Mouse (Mus musculus) heart, embryonic 14.5 days (tissue): ENCODE data around the gene Spdl1. TPM values are rescaled to one million over a fixed set of nuclear protein-coding genes. Genes with fewer than 3 reads are reported as not detected.

ENCODE experiments used
- ATAC-seq: fragments of 200-750 bp; cut with Nextera tagmentation; 2 replicates; pipeline ENCODE4 v1.8.0; 2017; ENCODE audit warnings: low read depth, moderate TSS enrichment; ENCODE audit not compliant: insufficient number of reproducible peaks, insufficient read depth, low FRiP score
- H3K27ac ChIP-seq, 2 experiments: fragments of 200-500 bp in 1 of 2; fragments of 300-500 bp in 1 of 2; sonication (generic) in 1 of 2; replicated peaks in 1 of 2; 2 replicates each; pipeline ENCODE4 v1.5.1; 2012 to 2014; ENCODE audit warnings: low read depth in 2 of 2, low read length in 2 of 2, control low read depth in 1 of 2, mild to moderate bottlenecking in 1 of 2, mixed read lengths in 1 of 2; ENCODE audit not compliant: control insufficient read depth in 1 of 2, insufficient read depth in 1 of 2
- H3K27me3 ChIP-seq: fragments of 300-500 bp; sonication (generic); 2 replicates; pipeline ENCODE4 v1.6.1; 2014; ENCODE audit warnings: mild to moderate bottlenecking, low read length, control low read depth; ENCODE audit not compliant: control insufficient read depth, insufficient read depth
- H3K36me3 ChIP-seq: fragments of 300-500 bp; sonication (generic); 2 replicates; pipeline ENCODE4 v1.6.1; 2014; ENCODE audit warnings: mild to moderate bottlenecking, control low read depth, low read length, mixed read lengths; ENCODE audit not compliant: control insufficient read depth, insufficient read depth
- H3K4me1 ChIP-seq, 2 experiments: fragments of 200-500 bp in 1 of 2; fragments of 300-500 bp in 1 of 2; sonication (generic) in 1 of 2; 2 replicates each; pipeline ENCODE4 v1.6.1; 2012 to 2014; ENCODE audit warnings: low read length in 2 of 2, control low read depth in 1 of 2, mixed read lengths in 1 of 2; ENCODE audit not compliant: control insufficient read depth in 2 of 2, insufficient read depth in 2 of 2
- H3K4me2 ChIP-seq: fragments of 300-500 bp; sonication (generic); 2 replicates; pipeline ENCODE4 v1.6.1; 2014; ENCODE audit warnings: mild to moderate bottlenecking, low read length
- H3K4me3 ChIP-seq, 2 experiments: fragments of 200-500 bp in 1 of 2; fragments of 300-500 bp in 1 of 2; sonication (generic) in 1 of 2; 2 replicates each; pipeline ENCODE4 v1.5.1; 2012 to 2014; ENCODE audit warnings: low read length in 2 of 2, mild to moderate bottlenecking in 2 of 2, control low read depth in 1 of 2, low read depth in 1 of 2, moderate library complexity in 1 of 2; ENCODE audit not compliant: control insufficient read depth in 1 of 2, insufficient read depth in 1 of 2
- H3K9ac ChIP-seq: fragments of 300-500 bp; sonication (generic); 2 replicates; pipeline ENCODE4 v1.6.1; 2014; ENCODE audit warnings: mild to moderate bottlenecking, low read length
- H3K9me3 ChIP-seq: fragments of 300-500 bp; sonication (generic); 2 replicates; pipeline ENCODE4 v1.6.1; 2016; ENCODE audit warnings: low read length, control low read depth; ENCODE audit not compliant: control insufficient read depth
- WGBS: fragments of 180-500 bp; shearing (Covaris S2); extraction: QIAGEN DNeasy Blood & Tissue Kit; methylation state at CpG from one replicate; pipeline ENCODE4 v1.1.7; 2014; 5-methylcytosine and 5-hydroxymethylcytosine counted together
- polyA plus RNA-seq: library from polyadenylated mRNA; unstranded; fragments of >200 nt; fragmentation: Nextera tagmentation; extraction: Ambion mirVana; gene quantifications from 2 replicates; pipeline ENCODE4 v1.2.1, GENCODE M21; 2014

The Spdl1 gene
- polyA plus RNA-seq, 1 experiment from 2014 or later = 13.1 TPM

- H3K9ac ChIP-seq = no peak overlapping the region
- WGBS = 80% methylated on average over 2 of the region's 2 CpGs
- no peak overlapping the region for H3K27ac ChIP-seq
- H3K36me3 ChIP-seq = no peaks in the 10 kb centered on the region
- H3K4me1 ChIP-seq = no peaks in the 10 kb centered on the region
- no peak overlapping the region for H3K4me3 ChIP-seq
- no peaks in the 10 kb centered on the region for H3K9me3 ChIP-seq
- ATAC-seq = no peak
- no peak overlapping the region for H3K4me2 ChIP-seq
- H3K27me3 ChIP-seq = no peaks in the 10 kb centered on the region
Measured at GRCm38 (mm10) chr11:34780786-34781185, 52.7 kb downstream of the Spdl1 start.

GRCm38 (mm10) chr11:34779966-34780365 lies 53.5 kb downstream of the Spdl1 start:
- Histone ChIP-seq H3K27ac (no peak overlapping the region), H3K9me3 (no peaks in the 10 kb centered on the region), H3K4me1 (no peaks in the 10 kb centered on the region), H3K4me2 (no peak overlapping the region), H3K9ac (no peak overlapping the region), H3K27me3 (no peaks in the 10 kb centered on the region), H3K36me3 (no peaks in the 10 kb centered on the region), H3K4me3 (no peak overlapping the region)
- 84% methylated on average over 4 of the region's 4 CpGs for WGBS
- no peak for ATAC-seq

GRCm38 (mm10) chr11:34778351-34778750 lies 55.1 kb downstream of the Spdl1 start:
- WGBS = 66% methylated on average over 3 of the region's 3 CpGs
- Histone ChIP-seq H3K4me1 (no peaks in the 10 kb centered on the region), H3K27ac (no peak overlapping the region), H3K4me2 (no peak overlapping the region), H3K9ac (no peak overlapping the region), H3K27me3 (no peaks in the 10 kb centered on the region), H3K36me3 (no peaks in the 10 kb centered on the region), H3K4me3 (no peak overlapping the region), H3K9me3 (no peaks in the 10 kb centered on the region)
- no peak for ATAC-seq

- no peak for ATAC-seq
- Histone ChIP-seq H3K9me3 (no peaks in the 10 kb centered on the region), H3K9ac (no peak overlapping the region), H3K4me2 (no peak overlapping the region), H3K27me3 (no peaks in the 10 kb centered on the region), H3K4me3 (no peak overlapping the region), H3K36me3 (no peaks in the 10 kb centered on the region), H3K27ac (no peak overlapping the region), H3K4me1 (no peaks in the 10 kb centered on the region)
- 78% methylated on average over 4 of the region's 4 CpGs for WGBS
Measured at GRCm38 (mm10) chr11:34777529-34777928, 55.9 kb downstream of the Spdl1 start.

- Histone ChIP-seq H3K4me3 (no peak overlapping the region), H3K4me1 (no peaks in the 10 kb centered on the region), H3K4me2 (no peak overlapping the region), H3K36me3 (no peaks in the 10 kb centered on the region), H3K27me3 (no peaks in the 10 kb centered on the region), H3K9ac (no peak overlapping the region), H3K27ac (no peak overlapping the region), H3K9me3 (no peaks in the 10 kb centered on the region)
- no peak for ATAC-seq
- 62% methylated on average over 2 of the region's 2 CpGs for WGBS
Measured at GRCm38 (mm10) chr11:34776054-34776453, 57.4 kb downstream of the Spdl1 start.

GRCm38 (mm10) chr11:34774636-34775035 lies 58.8 kb downstream of the Spdl1 start:
- WGBS = 64% methylated on average over 2 of the region's 2 CpGs
- H3K36me3 ChIP-seq = no peaks in the 10 kb centered on the region
- no peak overlapping the region for H3K9ac ChIP-seq
- no peaks in the 10 kb centered on the region for H3K27me3 ChIP-seq
- H3K4me3 ChIP-seq = no peak overlapping the region
- no peaks in the 10 kb centered on the region for H3K4me1 ChIP-seq
- H3K9me3 ChIP-seq = no peaks in the 10 kb centered on the region
- H3K4me2 ChIP-seq = no peak overlapping the region
- no peak for ATAC-seq
- H3K27ac ChIP-seq = no peak overlapping the region

- no peaks in the 10 kb centered on the region for H3K9me3 ChIP-seq
- 77% methylated on average over 9 of the region's 9 CpGs for WGBS
- H3K36me3 ChIP-seq = no peaks in the 10 kb centered on the region
Measured at GRCm38 (mm10) chr11:34773304-34773895, 60.0 kb downstream of the Spdl1 start.

More at GRCm38 (mm10) chr11:34773304-34773895, 60.0 kb downstream of the Spdl1 start:
- H3K9ac ChIP-seq = no peak overlapping the region
- H3K4me2 ChIP-seq = no peak overlapping the region
- H3K27ac ChIP-seq = no peak overlapping the region
- no peaks in the 10 kb centered on the region for H3K27me3 ChIP-seq
- ATAC-seq = no peak
- no peak overlapping the region for H3K4me3 ChIP-seq
- H3K4me1 ChIP-seq = no peaks in the 10 kb centered on the region
